Mouse (Mus musculus) heart, embryonic 11.5 days (tissue): ENCODE measurements around the gene Pop7. TPM values are rescaled to one million over a fixed set of nuclear protein-coding genes. Genes with fewer than 3 reads are reported as not detected.

Source experiments
- ATAC-seq: fragments of 200-750 bp; cut with Nextera tagmentation; replicated peaks from 2 replicates; pipeline ENCODE4 v1.8.0; 2017; ENCODE audit warnings: moderate library complexity; ENCODE audit not compliant: insufficient number of reproducible peaks, low FRiP score, low TSS enrichment
- H3K27ac ChIP-seq: fragments of 300-500 bp; sonication (generic); 2 replicates; pipeline ENCODE4 v1.5.1; 2014; ENCODE audit warnings: mild to moderate bottlenecking, low read depth, low read length
- H3K27me3 ChIP-seq: fragments of 300-500 bp; sonication (generic); 2 replicates; pipeline ENCODE4 v1.6.1; 2014; ENCODE audit warnings: mild to moderate bottlenecking, low read length, mixed read lengths; ENCODE audit not compliant: control insufficient read depth, insufficient read depth
- H3K36me3 ChIP-seq: fragments of 300-500 bp; sonication (generic); 2 replicates; pipeline ENCODE4 v1.6.1; 2014; ENCODE audit warnings: mild to moderate bottlenecking, low read length, moderate library complexity, mixed read lengths; ENCODE audit not compliant: control insufficient read depth, insufficient read depth
- H3K4me1 ChIP-seq: fragments of 300-500 bp; sonication (generic); 2 replicates; pipeline ENCODE4 v1.6.1; 2014; ENCODE audit warnings: low read length; ENCODE audit not compliant: control insufficient read depth, insufficient read depth
- H3K4me2 ChIP-seq: fragments of 300-500 bp; sonication (generic); 2 replicates; pipeline ENCODE4 v1.6.1; 2014; ENCODE audit warnings: mild to moderate bottlenecking, moderate library complexity
- H3K4me3 ChIP-seq: fragments of 300-500 bp; sonication (generic); 2 replicates; pipeline ENCODE4 v1.5.1; 2014; ENCODE audit warnings: low read depth, low read length
- H3K9ac ChIP-seq: fragments of 300-500 bp; sonication (generic); 2 replicates; pipeline ENCODE4 v1.6.1; 2014; ENCODE audit warnings: mild to moderate bottlenecking, low read depth, low read length, moderate library complexity
- H3K9me3 ChIP-seq: fragments of 300-500 bp; sonication (generic); replicated peaks from 2 replicates; pipeline ENCODE4 v1.6.1; 2016; ENCODE audit warnings: low read length; ENCODE audit not compliant: control insufficient read depth
- WGBS: fragments of 180-500 bp; shearing (Covaris S2); extraction: QIAGEN DNeasy Blood & Tissue Kit; methylation state at CpG from one replicate; pipeline ENCODE4 v1.1.7; 2014; ENCODE audit not compliant: insufficient replicate concordance; 5-methylcytosine and 5-hydroxymethylcytosine counted together
- polyA plus RNA-seq: library from polyadenylated mRNA; unstranded; fragments of >200 nt; fragmentation: Nextera tagmentation; extraction: Ambion mirVana; gene quantifications from 2 replicates; pipeline ENCODE4 v1.2.1, GENCODE M21; 2014

Gene Pop7
- polyA plus RNA-seq, 1 experiment from 2014 or later = 50.0 TPM

GRCm38 (mm10) chr5:137512847-137513794, 10.8 kb upstream of the Pop7 start:
- Histone ChIP-seq H3K4me2 (no peak overlapping the region), H3K9me3 (no peaks in the 10 kb centered on the region), H3K27ac (no peak overlapping the region), H3K36me3 (no peaks in the 10 kb centered on the region), H3K9ac (no peak overlapping the region), H3K27me3 (no peaks in the 10 kb centered on the region), H3K4me1 (peaks cover 23% of the 10 kb centered on the region), H3K4me3 (no peak overlapping the region)
- ATAC-seq = no peak
- WGBS = 78% methylated on average over 11 of the region's 11 CpGs

GRCm38 (mm10) chr5:137511706-137512105, 9.4 kb upstream of the Pop7 start:
- 78% methylated on average over 3 of the region's 3 CpGs for WGBS
- H3K27ac ChIP-seq = no peak overlapping the region
- no peaks in the 10 kb centered on the region for H3K27me3 ChIP-seq
- no peaks in the 10 kb centered on the region for H3K36me3 ChIP-seq
- peaks cover 23% of the 10 kb centered on the region for H3K4me1 ChIP-seq
- no peaks in the 10 kb centered on the region for H3K9me3 ChIP-seq
- no peak overlapping the region for H3K9ac ChIP-seq
- peak overlapping the region; percentile 89 for H3K4me3 ChIP-seq
- H3K4me2 ChIP-seq = peak overlapping the region; percentile 95
- no peak for ATAC-seq

GRCm38 (mm10) chr5:137510573-137511390, 8.5 kb upstream of the Pop7 start:
- Histone ChIP-seq H3K36me3 (no peaks in the 10 kb centered on the region), H3K4me1 (peaks cover 23% of the 10 kb centered on the region), H3K4me3 (peak overlapping the region; percentile 89), H3K27ac (peak overlapping the region; percentile 78), H3K9me3 (no peaks in the 10 kb centered on the region), H3K9ac (peak overlapping the region; percentile 99), H3K27me3 (no peaks in the 10 kb centered on the region), H3K4me2 (peak overlapping the region; percentile 95)
- peak; percentile 55 for ATAC-seq
- under 1% methylated on average over 36 of the region's 83 CpGs for WGBS

- WGBS = 2% methylated on average over 31 of the region's 52 CpGs
Measured at GRCm38 (mm10) chr5:137510014-137510501, 7.7 kb upstream of the Pop7 start.

GRCm38 (mm10) chr5:137504041-137504440, 1.7 kb upstream of the Pop7 start:
- Histone ChIP-seq H3K4me2 (no peak overlapping the region), H3K9ac (no peak overlapping the region), H3K4me3 (no peak overlapping the region), H3K36me3 (no peaks in the 10 kb centered on the region), H3K27me3 (no peaks in the 10 kb centered on the region), H3K9me3 (no peaks in the 10 kb centered on the region), H3K4me1 (peaks cover 11% of the 10 kb centered on the region), H3K27ac (no peak overlapping the region)
- ATAC-seq = no peak
- WGBS = 80% methylated on average over 6 of the region's 6 CpGs

More at GRCm38 (mm10) chr5:137510014-137510501, 7.7 kb upstream of the Pop7 start:
- no peaks in the 10 kb centered on the region for H3K9me3 ChIP-seq
- H3K9ac ChIP-seq = peak overlapping the region; percentile 99
- peak overlapping the region; percentile 95 for H3K4me2 ChIP-seq
- peaks cover 23% of the 10 kb centered on the region for H3K4me1 ChIP-seq
- peak overlapping the region; percentile 78 for H3K27ac ChIP-seq
- peak overlapping the region; percentile 89 for H3K4me3 ChIP-seq
- no peaks in the 10 kb centered on the region for H3K36me3 ChIP-seq
- no peaks in the 10 kb centered on the region for H3K27me3 ChIP-seq
- ATAC-seq = peak; percentile 63

- WGBS = under 1% methylated on average over 30 of the region's 30 CpGs
- ATAC-seq = peak; percentile 88
Measured at GRCm38 (mm10) chr5:137502667-137503110, 371 bp upstream of the Pop7 start.

GRCm38 (mm10) chr5:137500186-137500585, 2.1 kb downstream of the Pop7 start:
- Histone ChIP-seq H3K4me3 (no peak overlapping the region), H3K27ac (no peak overlapping the region), H3K36me3 (no peaks in the 10 kb centered on the region), H3K4me1 (peaks cover 11% of the 10 kb centered on the region), H3K27me3 (no peaks in the 10 kb centered on the region), H3K9ac (no peak overlapping the region), H3K9me3 (no peaks in the 10 kb centered on the region), H3K4me2 (no peak overlapping the region)
- no peak for ATAC-seq
- WGBS = 84% methylated on average over 7 of the region's 7 CpGs

More at GRCm38 (mm10) chr5:137502667-137503110, 371 bp upstream of the Pop7 start:
- H3K27ac ChIP-seq = peak overlapping the region; percentile 87
- no peaks in the 10 kb centered on the region for H3K27me3 ChIP-seq
- H3K4me2 ChIP-seq = peak overlapping the region; percentile 76
- no peaks in the 10 kb centered on the region for H3K9me3 ChIP-seq
- H3K4me1 ChIP-seq = peaks cover 11% of the 10 kb centered on the region
- peak overlapping the region; percentile 46 for H3K4me3 ChIP-seq
- H3K36me3 ChIP-seq = no peaks in the 10 kb centered on the region
- peak overlapping the region; percentile 75 for H3K9ac ChIP-seq

- ATAC-seq = no peak
- Histone ChIP-seq H3K4me3 (no peak overlapping the region), H3K9ac (no peak overlapping the region), H3K27me3 (no peaks in the 10 kb centered on the region), H3K27ac (no peak overlapping the region), H3K36me3 (no peaks in the 10 kb centered on the region), H3K9me3 (no peaks in the 10 kb centered on the region), H3K4me2 (no peak overlapping the region), H3K4me1 (no peaks in the 10 kb centered on the region)
- 66% methylated on average over 13 of the region's 13 CpGs for whole genome bisulfite sequencing
Measured at GRCm38 (mm10) chr5:137493831-137494230, 8.5 kb downstream of the Pop7 start.
